Mouse (Mus musculus): Measurements from ENCODE around the gene Meiob. TPM values are rescaled to one million over a fixed set of nuclear protein-coding genes. Genes with fewer than 3 reads are reported as not detected.
A peak's percentile ranks its signal among the peaks of the same experiment; 100 is the strongest.

The Meiob gene
- polyA plus RNA-seq, 1 experiment from 2014 or later = 1.5 TPM

- DNase-seq (no peak), ATAC-seq (ENCODE audit: low read depth) (no peak)
- WGBS (ENCODE audit: insufficient replicate concordance) = 76% methylated on average over 10 of the region's 10 CpGs
- no peaks in the 10 kb centered on the region for H3K9me3 ChIP-seq (replicated peaks)
- H3K4me1 ChIP-seq (replicated peaks) = peaks cover 46% of the 10 kb centered on the region
- no peaks in the 10 kb centered on the region for H3K27me3 ChIP-seq
- H3K27ac ChIP-seq = peak overlapping the region; percentile 84
- peaks cover 38% of the 10 kb centered on the region for H3K36me3 ChIP-seq
- H3K9ac ChIP-seq = peak overlapping the region; percentile 90
- H3K4me3 ChIP-seq (replicated peaks) = peak overlapping the region; percentile 91
- peak overlapping the region; percentile 90 for H3K4me2 ChIP-seq
Observed at GRCm38 (mm10) chr17:24851381-24852125, 47.5 kb downstream of the Meiob start.

DNA sequence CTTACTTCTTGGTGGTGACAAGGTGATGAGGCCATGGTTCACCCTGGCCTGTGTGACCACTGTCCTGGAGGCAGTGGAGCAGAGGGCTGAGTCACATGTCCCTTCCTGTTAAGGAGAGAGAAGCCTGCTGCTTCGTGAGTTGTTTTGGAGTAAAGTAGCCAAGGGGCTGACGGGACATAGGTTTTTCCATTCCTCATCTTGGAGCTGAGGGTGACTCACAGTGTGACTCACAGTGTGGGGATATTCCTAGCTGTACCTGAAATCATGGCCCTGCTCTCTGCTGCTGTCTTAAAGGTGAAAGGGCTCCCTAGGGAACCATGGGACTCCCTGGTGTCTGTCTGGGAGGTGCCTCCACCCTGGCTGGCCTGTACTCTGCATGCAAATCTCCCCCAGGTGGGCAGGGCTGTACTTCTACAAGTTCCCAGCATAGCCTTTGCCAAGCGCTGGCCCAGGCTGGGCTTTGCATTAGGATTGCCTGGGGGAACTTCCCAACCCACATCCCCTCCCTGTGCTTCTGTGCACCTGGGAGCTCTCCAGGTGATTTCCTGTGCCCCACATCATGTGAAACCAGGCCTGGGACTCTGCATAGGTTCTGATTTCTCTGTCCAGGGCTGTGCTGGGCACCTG is 51.9 kb downstream of the Meiob start:
- H3K27me3 ChIP-seq = no peaks in the 10 kb centered on the region
- H3K9ac ChIP-seq = peak overlapping the region; percentile 31; the same call in 1 of the 2 replicates
- no peak overlapping the region for H3K4me3 ChIP-seq (replicated peaks)
- H3K4me1 ChIP-seq (replicated peaks) = peaks cover 68% of the 10 kb centered on the region
- H3K4me2 ChIP-seq = no peak overlapping the region
- DNase-seq (no peak), ATAC-seq (ENCODE audit: low read depth) (no peak)
- H3K9me3 ChIP-seq (replicated peaks) = no peaks in the 10 kb centered on the region
- peak overlapping the region; percentile 90 for H3K27ac ChIP-seq
- 78% methylated on average over 3 of the region's 3 CpGs for WGBS (ENCODE audit: insufficient replicate concordance)
- H3K36me3 ChIP-seq = peaks cover 73% of the 10 kb centered on the region

GRCm38 (mm10) chr17:24856589-24856988 is 52.5 kb downstream of the Meiob start:
- ATAC-seq (ENCODE audit: low read depth) (no peak), DNase-seq (no peak)
- WGBS (ENCODE audit: insufficient replicate concordance) = 91% methylated on average over 13 of the region's 13 CpGs
- peaks cover 79% of the 10 kb centered on the region for H3K36me3 ChIP-seq
- H3K9me3 ChIP-seq (replicated peaks) = no peaks in the 10 kb centered on the region
- no peak overlapping the region for H3K4me3 ChIP-seq (replicated peaks)
- H3K4me1 ChIP-seq (replicated peaks) = peaks cover 68% of the 10 kb centered on the region
- H3K4me2 ChIP-seq = no peak overlapping the region
- H3K27me3 ChIP-seq = no peaks in the 10 kb centered on the region
- H3K9ac ChIP-seq = no peak overlapping the region
- H3K27ac ChIP-seq = peak overlapping the region; percentile 90

DNA sequence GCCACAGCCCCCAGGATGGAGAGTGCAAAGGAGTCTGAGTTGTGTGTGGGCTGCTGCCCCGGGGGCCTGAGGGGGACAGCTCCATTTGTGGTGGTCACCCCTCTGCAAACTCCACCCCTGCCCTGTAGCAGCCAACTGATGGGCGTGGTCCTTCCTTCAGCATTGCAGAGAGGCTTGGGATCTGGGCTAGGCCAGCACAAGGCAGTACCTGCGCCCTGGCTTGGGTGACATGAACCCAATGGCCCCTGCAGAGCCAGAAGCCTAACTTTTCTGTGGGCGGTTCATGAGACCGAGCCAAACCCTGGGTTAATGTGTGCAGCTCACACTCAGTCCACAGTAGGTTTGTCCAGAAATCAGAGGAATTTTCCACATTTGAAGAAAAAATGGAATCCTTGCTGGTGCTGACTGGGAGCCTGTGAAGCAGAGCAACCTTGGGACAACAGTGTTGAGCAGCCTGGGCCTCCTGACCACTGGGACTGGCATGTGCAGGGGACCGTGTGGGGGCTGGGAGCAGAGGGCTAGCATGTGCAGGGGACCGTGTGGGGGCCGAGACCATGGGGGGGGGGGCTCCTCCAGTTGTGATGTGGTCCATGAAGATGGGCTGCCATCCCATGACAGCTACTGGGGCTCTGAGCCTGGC is 53.9 kb downstream of the Meiob start:
- H3K4me2 ChIP-seq = peak overlapping the region; percentile 42
- no peak for ATAC-seq (ENCODE audit: low read depth)
- DNase-seq = no peak
- H3K9ac ChIP-seq = peak overlapping the region; percentile 59
- H3K27me3 ChIP-seq = no peaks in the 10 kb centered on the region
- peaks cover 87% of the 10 kb centered on the region for H3K36me3 ChIP-seq
- H3K4me1 ChIP-seq (replicated peaks) = peaks cover 67% of the 10 kb centered on the region
- peak overlapping the region; percentile 90 for H3K27ac ChIP-seq
- H3K4me3 ChIP-seq (replicated peaks) = no peak overlapping the region
- H3K9me3 ChIP-seq (replicated peaks) = no peaks in the 10 kb centered on the region
- WGBS (ENCODE audit: insufficient replicate concordance) = 73% methylated on average over 8 of the region's 8 CpGs

GRCm38 (mm10) chr17:24858967-24859366 is 54.9 kb downstream of the Meiob start:
- 42% methylated on average over 6 of the region's 6 CpGs for WGBS (ENCODE audit: insufficient replicate concordance)
- Histone ChIP-seq H3K27ac (peak overlapping the region; percentile 90), H3K4me1 (replicated peaks) (peaks cover 67% of the 10 kb centered on the region), H3K27me3 (no peaks in the 10 kb centered on the region), H3K9ac (peak overlapping the region; percentile 59; the same call in 1 of the 2 replicates), H3K4me3 (replicated peaks) (no peak overlapping the region), H3K9me3 (replicated peaks) (no peaks in the 10 kb centered on the region), H3K36me3 (peaks cover 86% of the 10 kb centered on the region), H3K4me2 (peak overlapping the region; percentile 42)
- ATAC-seq (ENCODE audit: low read depth) (peak; percentile 95), DNase-seq (peak; percentile 77)

GRCm38 (mm10) chr17:24860076-24860475 is 56.0 kb downstream of the Meiob start:
- Histone ChIP-seq H3K36me3 (peaks cover 88% of the 10 kb centered on the region), H3K27me3 (no peaks in the 10 kb centered on the region), H3K9ac (peak overlapping the region; percentile 59), H3K4me1 (replicated peaks) (peaks cover 66% of the 10 kb centered on the region), H3K27ac (peak overlapping the region; percentile 90), H3K9me3 (replicated peaks) (no peaks in the 10 kb centered on the region), H3K4me2 (peak overlapping the region; percentile 44), H3K4me3 (replicated peaks) (0 out of 2 replicates have a peak overlapping the region, but pooled peaks have one; percentile 3)
- 89% methylated on average over 8 of the region's 8 CpGs for WGBS (ENCODE audit: insufficient replicate concordance)
- DNase-seq (no peak), ATAC-seq (ENCODE audit: low read depth) (peak; percentile 81)

- Histone ChIP-seq H3K4me3 (replicated peaks) (no peak overlapping the region), H3K27me3 (no peaks in the 10 kb centered on the region), H3K9ac (no peak overlapping the region), H3K4me2 (no peak overlapping the region), H3K27ac (peak overlapping the region; percentile 90), H3K4me1 (replicated peaks) (peaks cover 51% of the 10 kb centered on the region), H3K9me3 (replicated peaks) (no peaks in the 10 kb centered on the region), H3K36me3 (peaks cover 84% of the 10 kb centered on the region)
- ATAC-seq (ENCODE audit: low read depth) (no peak), DNase-seq (no peak)
- WGBS (ENCODE audit: insufficient replicate concordance) = 82% methylated on average over 3 of the region's 3 CpGs
Observed at GRCm38 (mm10) chr17:24861785-24862184, 57.7 kb downstream of the Meiob start.

GRCm38 (mm10) chr17:24865776-24866175 is 61.7 kb downstream of the Meiob start, which contains the start of gene Igfals:
Gene Igfals, plus strand, starts transcription at chr17:24865997.
- H3K9me3 ChIP-seq (replicated peaks) = no peaks in the 10 kb centered on the region
- peaks cover 53% of the 10 kb centered on the region for H3K36me3 ChIP-seq
- H3K4me3 ChIP-seq (replicated peaks) = no peak within 1 kb of the TSS
- DNase-seq (no peak), ATAC-seq (ENCODE audit: low read depth) (no peak)
- no peaks in the 10 kb centered on the region; the same call in 1 of the 2 replicates for H3K27me3 ChIP-seq
- H3K4me2 ChIP-seq = no peak within 1 kb of the TSS
- no peak within 1 kb of the TSS for H3K9ac ChIP-seq
- peaks cover 11% of the 10 kb centered on the region for H3K4me1 ChIP-seq (replicated peaks)
- 81% methylated on average over 8 of the region's 8 CpGs for WGBS (ENCODE audit: insufficient replicate concordance)
- H3K27ac ChIP-seq = no peak within 1 kb of the TSS; the same call in 1 of the 2 replicates

DNA sequence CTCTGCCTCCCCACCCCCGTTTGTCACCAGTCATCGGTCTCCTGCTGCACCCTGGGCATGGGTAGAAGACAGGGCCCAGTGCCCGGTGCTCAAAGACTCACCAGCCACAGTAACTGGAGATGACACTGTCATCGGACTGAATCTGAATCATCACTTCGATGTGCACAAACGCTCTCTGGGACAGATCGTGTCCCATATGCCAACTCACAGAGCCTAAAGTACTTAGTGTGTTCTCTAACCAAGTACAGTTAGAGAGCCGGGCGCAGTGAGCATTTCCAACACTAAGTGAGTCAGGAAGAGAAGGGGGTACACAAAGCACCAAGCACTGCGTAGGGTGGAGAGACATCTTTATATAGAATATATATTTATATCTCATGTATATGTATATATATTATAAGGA is 63.8 kb downstream of the Meiob start:
- Histone ChIP-seq H3K9ac (no peak overlapping the region), H3K9me3 (replicated peaks) (no peaks in the 10 kb centered on the region), H3K36me3 (peaks cover 32% of the 10 kb centered on the region), H3K27me3 (no peaks in the 10 kb centered on the region; the same call in 1 of the 2 replicates), H3K4me3 (replicated peaks) (no peak overlapping the region), H3K27ac (no peak overlapping the region), H3K4me2 (no peak overlapping the region), H3K4me1 (replicated peaks) (no peaks in the 10 kb centered on the region)
- DNase-seq (no peak), ATAC-seq (ENCODE audit: low read depth) (no peak)
- WGBS (ENCODE audit: insufficient replicate concordance) = 87% methylated on average over 10 of the region's 10 CpGs

GRCm38 (mm10) chr17:24873695-24874404 is 69.8 kb downstream of the Meiob start:
- H3K27ac ChIP-seq = no peak overlapping the region
- no peaks in the 10 kb centered on the region for H3K36me3 ChIP-seq
- no peak for ATAC-seq (ENCODE audit: low read depth)
- no peak overlapping the region for H3K4me3 ChIP-seq (replicated peaks)
- H3K4me2 ChIP-seq = no peak overlapping the region
- no peak overlapping the region for H3K9ac ChIP-seq
- WGBS (ENCODE audit: insufficient replicate concordance) = 35% methylated on average over 4 of the region's 4 CpGs
- no peak for DNase-seq
- no peaks in the 10 kb centered on the region for H3K9me3 ChIP-seq (replicated peaks)
- no peaks in the 10 kb centered on the region; the same call in 1 of the 2 replicates for H3K27me3 ChIP-seq
- peaks cover 25% of the 10 kb centered on the region for H3K4me1 ChIP-seq (replicated peaks)

DNA sequence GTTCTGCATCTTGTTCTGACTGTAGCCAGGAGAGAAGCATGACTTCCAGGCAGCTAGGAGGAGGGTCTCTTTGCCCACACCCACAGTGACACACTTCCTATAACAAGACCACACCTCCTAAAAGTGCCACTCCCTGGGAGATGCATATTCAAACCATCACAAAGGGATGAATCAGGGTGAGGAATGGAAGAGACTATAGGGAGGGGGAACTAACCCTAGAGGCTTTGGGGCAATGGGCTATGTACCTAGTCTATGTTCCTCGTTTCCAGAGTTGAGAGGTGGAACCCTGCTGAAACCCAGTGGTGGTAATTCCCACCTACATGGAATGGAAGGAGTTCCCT is 70.3 kb downstream of the Meiob start:
- 37% methylated on average over 1 of the region's 1 CpGs for WGBS (ENCODE audit: insufficient replicate concordance)
- Histone ChIP-seq H3K4me2 (no peak overlapping the region), H3K9ac (no peak overlapping the region), H3K36me3 (no peaks in the 10 kb centered on the region), H3K27ac (no peak overlapping the region), H3K4me3 (replicated peaks) (no peak overlapping the region), H3K9me3 (replicated peaks) (no peaks in the 10 kb centered on the region), H3K27me3 (no peaks in the 10 kb centered on the region; the same call in 1 of the 2 replicates), H3K4me1 (replicated peaks) (peaks cover 25% of the 10 kb centered on the region)
- ATAC-seq (ENCODE audit: low read depth) (no peak), DNase-seq (no peak)

Measured in liver, embryonic 13.5 days (tissue).